Mouse (Mus musculus) megakaryocyte, embryonic 14.5 days (primary cell): Measurements from ENCODE around the gene Ppp4r2.

Experiments used
- FLI1 ChIP-seq: IDR thresholded peaks from 2 replicates; pipeline ENCODE4 v1.6.1; 2012; ENCODE audit warnings: low read length, inconsistent platforms, mixed read lengths
- GATA1 ChIP-seq: IDR thresholded peaks from 3 replicates; pipeline ENCODE4 v1.6.1; 2012; ENCODE audit warnings: mixed read lengths, low read length, inconsistent platforms, borderline replicate concordance

DNA sequence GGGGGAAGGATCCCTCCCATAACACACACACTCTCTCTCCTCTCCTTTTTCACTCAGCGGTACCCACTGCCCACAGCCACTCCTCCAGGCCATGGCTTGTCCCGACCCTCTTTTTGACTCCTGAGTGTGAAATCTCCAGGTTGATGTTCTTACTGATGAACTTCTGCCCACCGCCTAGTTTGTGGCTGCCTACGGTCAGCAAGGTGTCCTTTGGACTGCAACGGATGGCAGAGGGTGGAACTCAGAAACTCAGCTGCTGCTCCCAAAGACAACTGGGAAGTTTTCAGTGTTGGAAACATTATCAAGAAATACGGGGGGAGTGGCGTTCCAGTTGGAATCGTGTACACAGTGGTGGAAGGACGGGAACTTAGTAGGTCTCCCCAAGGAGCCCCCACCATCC lies 48.2 kb downstream of the Ppp4r2 start:
- TF ChIP-seq GATA1: no peak
- no peak for TF ChIP-seq FLI1
